Mouse (Mus musculus) bone marrow, adult 2 months (tissue): ENCODE results near the gene Fcf1. TPM values are rescaled to one million over a fixed set of nuclear protein-coding genes. Genes with fewer than 3 reads are reported as not detected.

ENCODE experiments used
- H3K27ac ChIP-seq: fragments of 200-500 bp; 2 replicates; pipeline ENCODE4 v1.5.1; 2012; ENCODE audit warnings: low read depth, mild to moderate bottlenecking, control low read depth, inconsistent platforms, low read length; ENCODE audit not compliant: control insufficient read depth, poor library complexity, insufficient read depth
- H3K4me1 ChIP-seq: fragments of 200-500 bp; 2 replicates; pipeline ENCODE4 v1.6.1; 2011; ENCODE audit warnings: low read length; ENCODE audit not compliant: control insufficient read depth, insufficient read depth
- H3K4me3 ChIP-seq: fragments of 200-500 bp; replicated peaks from 2 replicates; pipeline ENCODE3; 2011; ENCODE audit warnings: mild to moderate bottlenecking, low read depth, low read length, control low read depth; ENCODE audit not compliant: control insufficient read depth
- CTCF ChIP-seq: fragments of 200-500 bp; IDR thresholded peaks from 2 replicates; pipeline ENCODE4 v1.5.1; 2011; ENCODE audit warnings: low read length, control low read depth; ENCODE audit not compliant: control insufficient read depth, insufficient read depth
- POLR2A ChIP-seq: fragments of 200-500 bp; IDR thresholded peaks from 2 replicates; pipeline ENCODE4 v1.6.1; 2011; ENCODE audit warnings: low read depth, mild to moderate bottlenecking, control low read depth, low read length, borderline replicate concordance; ENCODE audit not compliant: control insufficient read depth
- WGBS: fragments of 180-500 bp; shearing (Covaris S2); methylation state at CpG from one replicate; pipeline ENCODE4 v1.1.7; 2018; 5-methylcytosine and 5-hydroxymethylcytosine counted together
- polyA plus RNA-seq: library from polyadenylated mRNA; stranded (reverse); fragments of >200 nt; gene quantifications from 2 replicates; pipeline ENCODE4 v1.2.4, GENCODE M21; 2011; ENCODE audit warnings: low replicate concordance; ENCODE audit not compliant: missing spikeins, insufficient read depth, insufficient read length

Gene Fcf1
- polyA plus RNA-seq: 76.1 and 122 TPM in 2 replicates

DNA sequence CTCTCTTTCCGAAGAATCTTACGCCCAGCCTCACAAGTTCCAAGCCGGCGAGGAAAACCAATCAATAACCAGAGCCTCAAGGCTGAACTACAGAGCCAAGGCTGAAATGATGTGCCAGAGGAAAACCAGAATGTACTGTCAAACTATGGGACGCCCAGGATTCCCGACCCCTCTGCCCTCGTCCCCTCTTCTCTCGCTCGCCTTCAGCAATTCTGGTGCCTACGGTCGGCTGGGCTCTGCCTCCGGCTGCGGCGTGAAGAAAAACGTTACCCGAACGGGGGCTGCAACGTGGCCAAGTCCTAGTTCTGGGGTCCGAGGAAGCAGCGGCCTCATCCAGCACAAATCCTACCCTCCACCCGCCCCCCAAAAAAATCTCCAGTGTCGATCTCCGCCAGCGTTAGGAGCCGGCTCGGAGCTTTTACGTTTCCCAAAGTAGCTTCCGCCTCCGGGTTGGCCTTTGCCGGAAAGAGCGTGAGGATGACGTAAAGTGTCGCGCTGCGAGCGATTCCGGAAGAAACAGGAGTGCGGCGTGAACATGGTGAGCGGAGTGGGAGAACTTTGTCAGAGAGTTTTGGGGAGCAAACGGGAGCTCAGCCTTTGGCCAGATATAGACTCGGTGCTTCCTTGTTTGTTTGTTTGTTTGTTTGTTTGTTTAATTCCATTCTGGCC lies at the start of gene Fcf1, which contains the start of gene Arel1:
Gene Fcf1, plus strand, starts transcription at position 470 of the 669 bp plus-strand sequence.
Gene Arel1, minus strand, starts transcription at position 473 of the 669 bp plus-strand sequence.
- Histone ChIP-seq H3K4me3 (peak within 1 kb of the TSS; percentile 94), H3K4me1 (peaks cover 3% of the 10 kb centered on the region), H3K27ac (peak within 1 kb of the TSS; percentile 71)
- under 1% methylated on average over 42 of the region's 42 CpGs for WGBS
- TF ChIP-seq CTCF (no peak), POLR2A (peak; percentile 57; the same call in 1 of the 2 replicates)

DNA sequence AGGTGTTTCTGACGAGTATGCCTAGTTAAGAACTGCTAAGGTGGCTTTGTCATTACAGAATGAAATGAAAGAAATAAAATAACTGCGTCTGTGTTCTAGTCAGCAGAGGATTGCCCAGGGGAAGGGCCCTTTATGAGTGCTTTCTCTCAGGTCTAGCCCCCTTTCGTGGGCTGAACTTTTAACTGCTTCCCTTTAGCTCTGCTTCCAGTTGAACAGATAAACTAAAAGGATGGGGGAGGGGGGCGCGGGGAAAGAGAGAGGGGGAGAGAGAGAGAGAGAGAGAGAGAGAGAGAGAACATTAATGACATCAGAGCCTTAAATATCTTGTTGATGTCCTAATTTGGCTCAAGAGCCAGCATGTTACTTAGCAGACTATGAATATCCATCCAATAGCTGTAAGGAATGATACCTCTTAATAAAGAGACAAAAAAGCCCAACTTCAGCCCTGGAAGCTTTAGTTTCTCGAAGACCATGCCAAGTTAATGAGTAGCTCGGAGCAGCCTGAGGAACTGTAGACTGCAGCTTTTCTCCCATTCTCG lies 48.7 kb upstream of the Fcf1 start:
- WGBS: 88% methylated on average over 8 of the region's 8 CpGs
- Histone ChIP-seq H3K4me1 (no peaks in the 10 kb centered on the region), H3K27ac (no peak overlapping the region), H3K4me3 (no peak overlapping the region)
- TF ChIP-seq POLR2A (no peak), CTCF (no peak)

DNA sequence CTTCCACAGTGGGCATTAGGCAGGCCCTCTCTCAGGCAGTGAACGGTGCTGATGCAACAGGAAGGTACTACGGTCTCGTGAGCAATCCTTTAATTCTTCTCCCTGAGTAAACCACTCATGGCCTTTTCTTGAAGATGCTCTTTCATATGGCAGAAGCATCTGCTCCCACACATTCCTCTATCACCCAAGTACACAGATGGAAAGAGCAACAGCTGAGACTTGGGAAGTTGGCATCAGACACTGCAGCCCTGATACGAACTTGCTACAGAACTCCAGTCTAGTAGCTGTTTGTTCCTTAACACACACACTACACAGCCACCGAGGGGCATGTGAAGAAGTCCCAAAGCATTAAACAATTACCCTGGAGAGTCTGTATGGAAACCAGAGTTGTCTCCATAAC lies 46.4 kb upstream of the Fcf1 start:
- no peak overlapping the region for H3K4me3 ChIP-seq
- WGBS: 86% methylated on average over 5 of the region's 5 CpGs
- no peak overlapping the region for H3K27ac ChIP-seq
- TF ChIP-seq CTCF (no peak), POLR2A (no peak)
- no peaks in the 10 kb centered on the region for H3K4me1 ChIP-seq

DNA sequence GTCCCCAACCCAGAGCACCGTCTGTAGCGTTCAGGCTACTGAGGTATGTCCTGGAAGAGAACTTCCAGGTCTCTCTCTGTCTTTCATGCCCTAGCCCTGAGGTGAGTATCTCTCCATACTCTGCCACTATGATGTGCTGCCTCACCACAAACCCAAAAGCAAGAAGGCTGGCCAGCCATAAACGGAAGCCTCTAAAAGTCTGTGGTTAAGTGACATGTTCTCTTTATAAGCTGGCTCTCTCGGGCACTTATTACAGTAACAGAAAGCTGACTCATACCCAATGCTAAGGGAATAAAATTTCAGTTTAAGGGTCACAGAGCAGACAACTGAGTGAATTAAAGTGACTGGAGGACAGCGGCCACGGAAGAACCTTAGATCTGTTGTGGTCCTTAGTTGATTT lies 44.2 kb upstream of the Fcf1 start:
- Histone ChIP-seq H3K4me1 (no peaks in the 10 kb centered on the region), H3K27ac (no peak overlapping the region), H3K4me3 (no peak overlapping the region)
- TF ChIP-seq POLR2A: no peak
- TF ChIP-seq CTCF: no peak
- 63% methylated on average over 6 of the region's 6 CpGs for WGBS

DNA sequence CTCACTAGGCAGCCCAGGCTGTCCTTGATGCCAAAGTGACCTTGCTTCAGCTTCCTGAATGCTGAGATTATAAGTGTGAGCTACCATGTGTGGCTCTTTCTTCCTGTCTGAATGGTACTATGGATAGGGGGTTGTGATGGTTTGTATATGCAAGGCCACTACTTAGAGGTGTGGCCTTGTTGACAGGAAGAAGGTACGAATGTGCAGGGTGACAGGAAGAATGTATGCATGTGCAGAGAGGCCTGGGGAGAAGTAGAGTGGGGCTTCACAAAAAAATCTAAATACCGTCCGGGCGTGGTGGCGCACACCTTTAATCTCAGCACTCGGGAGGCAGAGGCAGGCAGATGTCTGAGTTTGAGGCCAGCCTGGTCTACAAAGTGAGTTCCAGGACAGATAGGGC lies 38.5 kb upstream of the Fcf1 start:
- WGBS: 86% methylated on average over 6 of the region's 6 CpGs
- H3K27ac ChIP-seq: no peak overlapping the region
- H3K4me1 ChIP-seq: no peaks in the 10 kb centered on the region
- TF ChIP-seq CTCF (no peak), POLR2A (no peak)
- no peak overlapping the region for H3K4me3 ChIP-seq

DNA sequence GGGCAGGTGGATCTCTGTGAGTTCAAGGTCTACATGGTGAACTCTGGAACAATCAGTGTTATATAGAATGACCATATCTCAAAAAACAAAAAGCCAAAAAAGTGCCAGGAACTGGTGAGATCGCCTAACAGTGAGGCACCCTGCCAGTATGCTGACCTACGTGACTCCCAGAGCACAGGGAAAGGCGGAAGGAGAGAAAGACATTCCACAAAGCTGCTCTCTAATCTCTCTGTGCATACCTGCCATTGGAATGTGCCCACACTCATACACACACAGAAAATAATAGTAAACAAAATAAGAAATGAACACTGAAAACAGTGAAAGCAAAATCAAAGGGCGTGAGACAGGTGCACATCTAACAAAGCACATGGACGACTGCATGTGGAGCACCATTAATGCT lies 35.4 kb upstream of the Fcf1 start:
- H3K4me3 ChIP-seq: no peak overlapping the region
- no peaks in the 10 kb centered on the region for H3K4me1 ChIP-seq
- TF ChIP-seq POLR2A: no peak
- no peak for TF ChIP-seq CTCF
- H3K27ac ChIP-seq: no peak overlapping the region
- WGBS: 90% methylated on average over 5 of the region's 5 CpGs

DNA sequence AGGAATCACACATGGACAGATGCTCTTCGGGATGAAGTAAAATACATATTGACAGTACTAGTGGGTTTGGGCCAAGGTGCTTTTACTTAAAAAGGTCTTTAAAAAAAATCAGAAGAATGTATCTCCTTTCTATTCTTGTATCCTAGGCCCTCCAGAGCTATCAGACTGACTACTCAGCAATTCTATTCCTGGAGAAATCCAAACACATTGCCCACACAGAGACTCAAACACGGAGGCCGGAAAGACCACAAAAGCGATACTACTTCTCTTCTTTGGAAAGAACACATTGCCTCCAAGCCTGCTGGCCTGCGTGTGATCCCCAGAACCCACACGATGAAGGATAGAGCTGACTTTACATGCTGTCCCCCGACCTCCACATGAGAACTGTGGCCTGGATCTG lies 31.6 kb upstream of the Fcf1 start:
- no peak for TF ChIP-seq CTCF
- TF ChIP-seq POLR2A: no peak
- Histone ChIP-seq H3K27ac (no peak overlapping the region), H3K4me3 (no peak overlapping the region), H3K4me1 (no peaks in the 10 kb centered on the region)
- 89% methylated on average over 7 of the region's 7 CpGs for WGBS

DNA sequence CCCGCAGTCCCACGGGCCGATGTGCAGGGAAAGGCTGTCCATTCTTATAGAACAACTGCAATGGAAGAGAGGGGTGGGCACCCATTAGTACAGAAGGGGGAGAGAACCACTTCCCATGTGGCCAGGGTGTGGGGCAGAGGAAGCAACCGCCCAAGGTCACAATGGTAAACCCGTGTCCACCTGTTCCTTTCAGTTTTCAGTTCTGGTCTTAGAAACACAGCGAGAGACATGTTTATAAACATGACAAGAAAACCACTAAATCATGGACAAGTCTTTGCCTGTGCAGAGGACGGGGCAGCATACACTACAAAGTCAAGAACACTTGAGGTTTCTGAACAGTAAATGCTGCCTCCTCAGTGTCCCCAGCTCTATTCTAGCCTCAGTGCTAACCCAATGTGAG lies 30.4 kb upstream of the Fcf1 start:
- WGBS: 87% methylated on average over 7 of the region's 7 CpGs
- TF ChIP-seq CTCF (no peak), POLR2A (no peak)
- Histone ChIP-seq H3K27ac (no peak overlapping the region), H3K4me1 (no peaks in the 10 kb centered on the region), H3K4me3 (no peak overlapping the region)
